Mouse (Mus musculus) hindbrain, embryonic 14.5 days (tissue): ENCODE measurements around the gene Tox2. TPM values are rescaled to one million over a fixed set of nuclear protein-coding genes. Genes with fewer than 3 reads are reported as not detected.

Experiments used
- ATAC-seq: fragments of 200-750 bp; cut with Nextera tagmentation; 2 replicates; pipeline ENCODE4 v1.8.0; 2017; ENCODE audit warnings: moderate number of reproducible peaks, mild to moderate bottlenecking, moderate TSS enrichment, moderate library complexity; ENCODE audit not compliant: low FRiP score
- DNase-seq: peaks from one replicate; pipeline ENCODE4 v3.0.0-alpha.2; 2015; ENCODE audit warnings: low spot score
- H3K27ac ChIP-seq: fragments of 300-500 bp; sonication (generic); 2 replicates; pipeline ENCODE4 v1.5.1; 2014; ENCODE audit warnings: mild to moderate bottlenecking, moderate library complexity
- H3K27me3 ChIP-seq: fragments of 300-500 bp; sonication (generic); 2 replicates; pipeline ENCODE4 v1.6.1; 2014; ENCODE audit warnings: mild to moderate bottlenecking, low read length, mixed read lengths; ENCODE audit not compliant: control insufficient read depth, insufficient read depth
- H3K36me3 ChIP-seq: fragments of 300-500 bp; sonication (generic); replicated peaks from 2 replicates; pipeline ENCODE4 v1.6.1; 2014; ENCODE audit not compliant: control insufficient read depth, insufficient read depth
- H3K4me1 ChIP-seq: fragments of 300-500 bp; sonication (generic); replicated peaks from 2 replicates; pipeline ENCODE4 v1.6.1; 2014; ENCODE audit warnings: antibody characterized with exemption, low read length, mixed read lengths; ENCODE audit not compliant: control insufficient read depth, insufficient read depth
- H3K4me2 ChIP-seq: fragments of 300-500 bp; sonication (generic); replicated peaks from 2 replicates; pipeline ENCODE4 v1.6.1; 2014; ENCODE audit warnings: mild to moderate bottlenecking, moderate library complexity
- H3K4me3 ChIP-seq: fragments of 300-500 bp; sonication (generic); replicated peaks from 2 replicates; pipeline ENCODE4 v1.5.1; 2014; ENCODE audit warnings: mild to moderate bottlenecking, low read length
- H3K9ac ChIP-seq: fragments of 300-500 bp; sonication (generic); 2 replicates; pipeline ENCODE4 v1.6.1; 2014
- H3K9me3 ChIP-seq: fragments of 300-500 bp; sonication (generic); 2 replicates; pipeline ENCODE4 v1.6.1; 2016; ENCODE audit warnings: low read length; ENCODE audit not compliant: control insufficient read depth
- WGBS: fragments of 180-500 bp; shearing (Covaris S2); extraction: QIAGEN DNeasy Blood & Tissue Kit; methylation state at CpG from one replicate; pipeline ENCODE4 v1.1.7; 2014; 5-methylcytosine and 5-hydroxymethylcytosine counted together
- polyA plus RNA-seq: library from polyadenylated mRNA; unstranded; fragments of >200 nt; fragmentation: Nextera tagmentation; extraction: Ambion mirVana; gene quantifications from 2 replicates; pipeline ENCODE4 v1.2.1, GENCODE M21; 2014

The Tox2 gene
- polyA plus RNA-seq, 1 experiment from 2014 or later = 28.7 TPM

- Histone ChIP-seq H3K4me2 (no peak overlapping the region), H3K36me3 (no peaks in the 10 kb centered on the region), H3K27me3 (no peaks in the 10 kb centered on the region), H3K27ac (no peak overlapping the region), H3K9ac (no peak overlapping the region), H3K4me3 (no peak overlapping the region), H3K9me3 (no peaks in the 10 kb centered on the region), H3K4me1 (no peaks in the 10 kb centered on the region)
- DNase-seq (no peak), ATAC-seq (no peak)
- WGBS = 66% methylated on average over 6 of the region's 6 CpGs
Measured at GRCm38 (mm10) chr2:163261362-163262054, 58.6 kb downstream of the Tox2 start.

- H3K4me3 ChIP-seq = no peak overlapping the region
- no peaks in the 10 kb centered on the region for H3K36me3 ChIP-seq
- DNase-seq = no peak
- no peaks in the 10 kb centered on the region for H3K27me3 ChIP-seq
- no peak overlapping the region for H3K9ac ChIP-seq
- no peaks in the 10 kb centered on the region for H3K9me3 ChIP-seq
- no peaks in the 10 kb centered on the region for H3K4me1 ChIP-seq
- no peak for ATAC-seq
- no peak overlapping the region for H3K4me2 ChIP-seq
- no peak overlapping the region for H3K27ac ChIP-seq
- WGBS = 87% methylated on average over 4 of the region's 4 CpGs
Measured at GRCm38 (mm10) chr2:163262055-163262420, 59.1 kb downstream of the Tox2 start.

GRCm38 (mm10) chr2:163267097-163267496, 64.2 kb downstream of the Tox2 start:
- H3K27me3 ChIP-seq = no peaks in the 10 kb centered on the region
- ATAC-seq = no peak
- H3K4me1 ChIP-seq = 0 out of 2 replicates have a peak, but pooled peaks cover 4% of the 10 kb centered on the region
- no peak for DNase-seq
- no peaks in the 10 kb centered on the region for H3K9me3 ChIP-seq
- no peak overlapping the region for H3K4me3 ChIP-seq
- H3K27ac ChIP-seq = no peak overlapping the region
- no peaks in the 10 kb centered on the region for H3K36me3 ChIP-seq
- no peak overlapping the region for H3K4me2 ChIP-seq
- H3K9ac ChIP-seq = no peak overlapping the region

- ATAC-seq = no peak
- no peaks in the 10 kb centered on the region for H3K36me3 ChIP-seq
- 0 out of 2 replicates have a peak, but pooled peaks cover 4% of the 10 kb centered on the region for H3K4me1 ChIP-seq
- H3K4me3 ChIP-seq = no peak overlapping the region
- no peaks in the 10 kb centered on the region for H3K9me3 ChIP-seq
- H3K4me2 ChIP-seq = no peak overlapping the region
- H3K9ac ChIP-seq = no peak overlapping the region
- no peak for DNase-seq
- no peak overlapping the region for H3K27ac ChIP-seq
- 52% methylated on average over 8 of the region's 8 CpGs for WGBS
- H3K27me3 ChIP-seq = no peaks in the 10 kb centered on the region
Measured at GRCm38 (mm10) chr2:163271581-163272492, 68.9 kb downstream of the Tox2 start.

- no peak overlapping the region for H3K4me3 ChIP-seq
- H3K27me3 ChIP-seq = no peaks in the 10 kb centered on the region
- H3K36me3 ChIP-seq = no peaks in the 10 kb centered on the region
- no peak overlapping the region for H3K9ac ChIP-seq
- no peak overlapping the region for H3K27ac ChIP-seq
- 81% methylated on average over 8 of the region's 8 CpGs for WGBS
- no peak for ATAC-seq
- H3K4me1 ChIP-seq = peaks cover 9% of the 10 kb centered on the region; the same call in 1 of the 2 replicates
- H3K9me3 ChIP-seq = no peaks in the 10 kb centered on the region
- DNase-seq = no peak
- H3K4me2 ChIP-seq = no peak overlapping the region
Measured at GRCm38 (mm10) chr2:163273815-163274214, 70.9 kb downstream of the Tox2 start.

- no peak overlapping the region for H3K4me3 ChIP-seq
- H3K9ac ChIP-seq = no peak overlapping the region
- no peaks in the 10 kb centered on the region for H3K27me3 ChIP-seq
- no peak overlapping the region for H3K27ac ChIP-seq
- no peak for ATAC-seq
- H3K9me3 ChIP-seq = no peaks in the 10 kb centered on the region
- DNase-seq = no peak
- no peak overlapping the region for H3K4me2 ChIP-seq
- no peaks in the 10 kb centered on the region for H3K36me3 ChIP-seq
- 92% methylated on average over 14 of the region's 14 CpGs for WGBS
- H3K4me1 ChIP-seq = peaks cover 9% of the 10 kb centered on the region; the same call in 1 of the 2 replicates
Measured at GRCm38 (mm10) chr2:163275986-163276385, 73.1 kb downstream of the Tox2 start.

GRCm38 (mm10) chr2:163277979-163278378, 75.1 kb downstream of the Tox2 start:
- no peak overlapping the region for H3K4me2 ChIP-seq

GRCm38 (mm10) chr2:163280636-163281322, 77.9 kb downstream of the Tox2 start:
- H3K4me1 ChIP-seq = peaks cover 12% of the 10 kb centered on the region; the same call in 1 of the 2 replicates
- no peak overlapping the region for H3K9ac ChIP-seq
- no peaks in the 10 kb centered on the region for H3K9me3 ChIP-seq
- no peak overlapping the region for H3K27ac ChIP-seq
- 65% methylated on average over 15 of the region's 23 CpGs for WGBS
- DNase-seq (no peak), ATAC-seq (no peak)
- H3K4me3 ChIP-seq = no peak overlapping the region
- H3K27me3 ChIP-seq = 0 out of 2 replicates have a peak, but pooled peaks cover 3% of the 10 kb centered on the region
- H3K36me3 ChIP-seq = no peaks in the 10 kb centered on the region
- H3K4me2 ChIP-seq = no peak overlapping the region

More at GRCm38 (mm10) chr2:163277979-163278378, 75.1 kb downstream of the Tox2 start:
- ATAC-seq (no peak), DNase-seq (no peak)
- Histone ChIP-seq H3K27me3 (no peaks in the 10 kb centered on the region), H3K4me3 (no peak overlapping the region), H3K9me3 (no peaks in the 10 kb centered on the region), H3K27ac (no peak overlapping the region), H3K36me3 (no peaks in the 10 kb centered on the region), H3K9ac (no peak overlapping the region), H3K4me1 (peaks cover 4% of the 10 kb centered on the region; the same call in 1 of the 2 replicates)
- 34% methylated on average over 9 of the region's 9 CpGs for WGBS

GRCm38 (mm10) chr2:163284856-163285255, 81.9 kb downstream of the Tox2 start:
- no peaks in the 10 kb centered on the region for H3K9me3 ChIP-seq
- peaks cover 33% of the 10 kb centered on the region for H3K27me3 ChIP-seq
- DNase-seq = peak; percentile 53
- peak overlapping the region; percentile 11 for H3K4me2 ChIP-seq
- H3K36me3 ChIP-seq = no peaks in the 10 kb centered on the region
- WGBS = 47% methylated on average over 7 of the region's 7 CpGs
- ATAC-seq = peak; percentile 58; the same call in 1 of the 2 replicates
- H3K4me1 ChIP-seq = peaks cover 21% of the 10 kb centered on the region
- H3K27ac ChIP-seq = peak overlapping the region; percentile 78
- no peak overlapping the region for H3K4me3 ChIP-seq
- H3K9ac ChIP-seq = no peak overlapping the region
